In the genomic region with DNA sequence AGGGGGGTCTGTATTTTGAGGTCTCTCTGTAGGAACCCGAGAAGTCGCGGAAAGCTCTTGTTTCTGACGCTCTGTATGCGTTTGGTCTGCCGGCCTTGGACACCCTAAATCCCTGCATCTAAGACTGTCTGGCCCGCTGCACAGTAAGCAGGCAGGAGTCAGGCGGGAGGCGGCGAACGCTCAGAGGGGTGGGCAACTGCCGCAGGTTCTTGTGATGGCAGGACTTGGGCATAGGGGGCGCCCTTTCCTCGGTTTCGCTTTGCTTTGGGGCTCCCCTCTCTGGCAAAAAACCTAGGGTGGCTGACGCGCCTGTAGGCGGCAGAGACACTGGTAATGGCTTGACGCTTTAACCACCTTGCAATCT, we compare ENCODE assay signal across 8 mouse cellular contexts. TPM values are rescaled to one million over a fixed set of nuclear protein-coding genes. Genes with fewer than 3 reads are reported as not detected.
DNase-seq lines count a peak whose midpoint lies in the region; ATAC-seq lines count a peak whose summit lies in the region.

No protein-coding gene starts in this region.

- peak overlapping the region; percentile 71 for H3K4me2 ChIP-seq in hindbrain, embryonic 16.5 days (ENCODE audit: low read length)

- H3K36me3 ChIP-seq in hindbrain, embryonic 16.5 days (ENCODE audit: control insufficient read depth, insufficient read depth, low read length), result no peaks in the 10 kb centered on the region

- peaks cover 3% of the 10 kb centered on the region; the same call in 1 of the 2 replicates for H3K27me3 ChIP-seq in hindbrain, embryonic 16.5 days (replicated peaks; ENCODE audit: control insufficient read depth, insufficient read depth, low read length)

- no peaks in the 10 kb centered on the region for H3K4me1 ChIP-seq in hindbrain, embryonic 16.5 days (ENCODE audit: control insufficient read depth, insufficient read depth, low read depth, low read length)

- no peaks in the 10 kb centered on the region for H3K9me3 ChIP-seq in hindbrain, embryonic 16.5 days (ENCODE audit: control insufficient read depth, low read length)

- peak overlapping the region; percentile 76 for H3K27ac ChIP-seq in hindbrain, embryonic 16.5 days (ENCODE audit: low read depth, low read length)

- WGBS in hindbrain, embryonic 16.5 days, result 13% methylated on average over 13 of the region's 19 CpGs

- peak overlapping the region; percentile 59 for H3K4me3 ChIP-seq in hindbrain, embryonic 16.5 days (ENCODE audit: low read length)

- ATAC-seq in common myeloid progenitor, adult 5-6 weeks (replicated peaks; ENCODE audit: low read depth, poor library complexity, severe bottlenecking), result peak; percentile 70
- ATAC-seq in hindbrain, embryonic 16.5 days, result peak; percentile 53

- DNase-seq in adrenal gland, adult 18-20 months (ENCODE audit: low spot score in 2 of 2), result peak; percentile 76 to 77
- DNase-seq in gastrocnemius, postnatal 10 days, result peak; percentile 73
- DNase-seq in left cerebral cortex, adult 18-20 months (ENCODE audit: low spot score in 2 of 2), result peak; percentile 80 to 82
- peak; percentile 85 for DNase-seq in lung, postnatal 14 days
- peak; percentile 89 for DNase-seq in retina, postnatal 1 day
- DNase-seq in urinary bladder, postnatal 36 days (ENCODE audit: low spot score in 2 of 2), result peak; percentile 52 to 70

- peak overlapping the region; percentile 71 for H3K9ac ChIP-seq in hindbrain, embryonic 16.5 days (ENCODE audit: low read depth, low read length)

RNA-seq across cellular contexts. Expression of gene Mamld1, which starts 2.0 kb away (rescaled TPM):
- total RNA-seq in adrenal gland, adult 18-20 months (2021), result 10 to 100 TPM in 1 of 2 experiments, 1 to 10 TPM in 1; 9.9 to 18.2 TPM
- not detected in 2 replicates for total RNA-seq in common myeloid progenitor, adult 5-6 weeks (2017)
- 1 to 10 TPM; 4.6 to 5.8 TPM for total RNA-seq in gastrocnemius, postnatal 10 days (2021)
- 5.1 and 7.5 TPM in 2 replicates for polyA plus RNA-seq in hindbrain, embryonic 16.5 days (2015; fragmentation: Nextera tagmentation; extraction: Ambion mirVana)
- total RNA-seq in left cerebral cortex, adult 18-20 months (2021), result 10 to 100 TPM; 30.0 to 40.4 TPM

Comparison
In these comparisons a context has a peak if more than half of its experiments do, and no peak if none do; other contexts are left out.
1. Peak in every context shown above with its lines: DNase-seq, ATAC-seq, H3K4me3 ChIP-seq and H3K27ac ChIP-seq.